Mouse (Mus musculus): ENCODE measurements around the gene Rxra. TPM values are rescaled to one million over a fixed set of nuclear protein-coding genes. Genes with fewer than 3 reads are reported as not detected.
A peak's percentile ranks its signal among the peaks of the same experiment; 100 is the strongest.

The Rxra gene
- total and polyA plus RNA-seq, 2 experiments, result 108 to 313 TPM

DNA sequence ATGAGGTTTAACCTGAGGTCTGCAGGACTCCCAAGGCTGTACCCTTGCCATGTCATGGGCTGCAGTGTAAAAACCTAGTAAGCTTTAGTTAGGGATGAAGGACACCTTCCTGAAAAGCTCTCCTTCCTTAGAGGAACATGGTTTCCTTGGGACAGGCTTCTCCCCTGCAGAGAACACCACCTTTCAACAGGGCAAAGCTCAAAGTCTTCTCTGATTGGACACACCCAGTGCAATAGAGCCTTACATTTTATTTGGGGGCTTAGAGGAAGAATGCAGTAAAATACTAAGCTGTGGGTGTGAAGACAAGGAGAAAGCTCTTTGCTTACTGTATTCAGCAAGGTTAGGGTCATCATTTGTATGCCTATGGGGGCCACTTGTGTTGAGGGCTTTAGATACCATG, 19.7 kb upstream of the Rxra start:
- H3K4me1 ChIP-seq (ENCODE audit: control insufficient read depth, insufficient read depth, low read length), result no peaks in the 10 kb centered on the region
- no peak overlapping the region for H3K9ac ChIP-seq (ENCODE audit: low read depth, low read length)
- no peak for DNase-seq (ENCODE audit: extremely low read depth, low read depth, low spot score)
- H3K36me3 ChIP-seq (ENCODE audit: control insufficient read depth, insufficient read depth, low read length), result no peaks in the 10 kb centered on the region
- no peaks in the 10 kb centered on the region for H3K79me2 ChIP-seq (ENCODE audit: control insufficient read depth, insufficient read depth, low read length)
- no peak overlapping the region for H3K27ac ChIP-seq (replicated peaks; ENCODE audit: insufficient read depth, low read depth, low read length)
- no peaks in the 10 kb centered on the region for H3K27me3 ChIP-seq (ENCODE audit: control insufficient read depth, insufficient read depth, low read length)
- no peak overlapping the region for H3K4me3 ChIP-seq (ENCODE audit: insufficient read depth, low read depth, low read length)
- TF ChIP-seq CTCF (IDR thresholded peaks at IDR 0.05; ENCODE audit: low read depth, low read length) (no peak), POLR2A (IDR thresholded peaks at IDR 0.05; ENCODE audit: extremely low read depth, insufficient read depth, low read length) (no peak)

DNA sequence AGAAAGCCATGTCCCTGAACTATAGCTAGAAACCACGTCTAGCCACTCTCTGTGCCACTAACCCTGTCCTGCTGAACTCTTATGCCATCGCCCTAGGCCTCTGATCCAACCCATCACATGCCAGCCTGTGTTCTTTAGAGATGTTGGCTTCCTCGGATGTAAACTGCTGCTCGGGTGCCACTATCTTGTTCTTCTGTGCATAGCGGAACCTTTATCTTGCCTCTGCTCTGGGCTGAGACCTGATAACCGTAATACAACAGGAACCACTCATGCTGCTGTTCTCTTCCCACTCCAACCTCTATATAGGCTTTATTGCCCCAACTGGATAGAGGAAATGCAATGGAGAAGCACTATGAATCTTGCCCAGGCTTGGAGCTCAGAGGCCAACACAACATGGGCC, 11.0 kb upstream of the Rxra start:
- no peak for DNase-seq (ENCODE audit: extremely low read depth, low read depth, low spot score)
- H3K79me2 ChIP-seq (ENCODE audit: control insufficient read depth, insufficient read depth, low read length), result no peaks in the 10 kb centered on the region
- no peak overlapping the region for H3K27ac ChIP-seq (replicated peaks; ENCODE audit: insufficient read depth, low read depth, low read length)
- H3K4me1 ChIP-seq (ENCODE audit: control insufficient read depth, insufficient read depth, low read length), result no peaks in the 10 kb centered on the region; the same call in 1 of the 2 replicates
- no peak overlapping the region for H3K9ac ChIP-seq (ENCODE audit: low read depth, low read length)
- TF ChIP-seq POLR2A (IDR thresholded peaks at IDR 0.05; ENCODE audit: extremely low read depth, insufficient read depth, low read length), result no peak
- no peak for TF ChIP-seq CTCF (IDR thresholded peaks at IDR 0.05; ENCODE audit: low read depth, low read length)
- H3K27me3 ChIP-seq (ENCODE audit: control insufficient read depth, insufficient read depth, low read length), result no peaks in the 10 kb centered on the region
- WGBS, result 85% methylated on average over 6 of the region's 6 CpGs
- H3K4me3 ChIP-seq (ENCODE audit: insufficient read depth, low read depth, low read length), result no peak overlapping the region
- H3K36me3 ChIP-seq (ENCODE audit: control insufficient read depth, insufficient read depth, low read length), result no peaks in the 10 kb centered on the region

DNA sequence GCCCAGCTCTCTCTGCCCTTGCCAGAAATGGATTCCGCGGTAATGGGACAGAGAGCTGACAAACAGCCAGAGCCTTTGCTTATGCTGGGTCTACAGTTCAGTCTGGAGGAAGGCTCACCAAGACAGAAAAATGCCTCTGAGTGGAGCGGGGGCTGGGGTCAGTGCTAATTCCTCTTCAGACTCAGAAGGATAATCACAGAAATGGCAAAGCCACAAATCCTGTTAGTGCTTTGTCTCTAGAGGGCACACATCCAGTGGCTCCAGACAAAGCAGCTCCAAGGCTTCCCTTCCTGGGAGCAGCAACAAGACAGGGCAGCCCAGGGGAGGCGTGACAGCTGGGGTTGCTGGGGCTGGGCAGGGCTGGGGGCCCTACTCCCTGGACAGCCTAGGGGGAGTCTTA, 9.5 kb upstream of the Rxra start:
- Histone ChIP-seq H3K79me2 (ENCODE audit: control insufficient read depth, insufficient read depth, low read length) (no peaks in the 10 kb centered on the region), H3K4me3 (ENCODE audit: insufficient read depth, low read depth, low read length) (no peak overlapping the region), H3K27ac (replicated peaks; ENCODE audit: insufficient read depth, low read depth, low read length) (no peak overlapping the region), H3K9ac (ENCODE audit: low read depth, low read length) (no peak overlapping the region), H3K36me3 (ENCODE audit: control insufficient read depth, insufficient read depth, low read length) (no peaks in the 10 kb centered on the region), H3K4me1 (ENCODE audit: control insufficient read depth, insufficient read depth, low read length) (peaks cover 3% of the 10 kb centered on the region; the same call in 1 of the 2 replicates), H3K27me3 (ENCODE audit: control insufficient read depth, insufficient read depth, low read length) (no peaks in the 10 kb centered on the region)
- no peak for DNase-seq (ENCODE audit: extremely low read depth, low read depth, low spot score)
- 84% methylated on average over 4 of the region's 4 CpGs for WGBS
- no peak for TF ChIP-seq CTCF (IDR thresholded peaks at IDR 0.05; ENCODE audit: low read depth, low read length)

DNA sequence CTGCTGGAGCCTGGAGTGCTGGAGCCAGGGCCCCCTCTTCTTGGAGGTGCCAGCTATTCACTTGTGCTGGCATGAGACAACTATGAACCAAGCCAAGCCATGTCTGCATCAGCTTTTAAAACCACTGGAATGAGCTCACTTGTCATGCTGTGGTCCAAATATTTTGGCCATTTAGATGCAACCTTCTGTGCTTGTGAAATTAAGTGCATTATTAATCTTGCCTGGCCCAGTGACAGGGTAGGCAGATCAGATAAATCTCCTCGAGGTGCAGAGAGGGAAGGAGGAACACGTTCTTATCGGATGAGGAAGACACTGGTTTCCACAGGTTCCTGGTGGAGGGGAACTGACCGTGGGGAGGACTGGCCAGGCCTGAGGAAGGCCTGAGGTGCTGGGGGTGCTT, 8.6 kb upstream of the Rxra start:
- Histone ChIP-seq H3K27ac (replicated peaks; ENCODE audit: insufficient read depth, low read depth, low read length) (no peak overlapping the region), H3K4me1 (ENCODE audit: control insufficient read depth, insufficient read depth, low read length) (peaks cover 10% of the 10 kb centered on the region), H3K9ac (ENCODE audit: low read depth, low read length) (no peak overlapping the region), H3K27me3 (ENCODE audit: control insufficient read depth, insufficient read depth, low read length) (no peaks in the 10 kb centered on the region), H3K79me2 (ENCODE audit: control insufficient read depth, insufficient read depth, low read length) (no peaks in the 10 kb centered on the region), H3K36me3 (ENCODE audit: control insufficient read depth, insufficient read depth, low read length) (no peaks in the 10 kb centered on the region), H3K4me3 (ENCODE audit: insufficient read depth, low read depth, low read length) (no peak overlapping the region)
- TF ChIP-seq CTCF (IDR thresholded peaks at IDR 0.05; ENCODE audit: low read depth, low read length) (no peak), POLR2A (IDR thresholded peaks at IDR 0.05; ENCODE audit: extremely low read depth, insufficient read depth, low read length) (no peak)
- 64% methylated on average over 4 of the region's 4 CpGs for WGBS
- DNase-seq (ENCODE audit: extremely low read depth, low read depth, low spot score), result no peak

DNA sequence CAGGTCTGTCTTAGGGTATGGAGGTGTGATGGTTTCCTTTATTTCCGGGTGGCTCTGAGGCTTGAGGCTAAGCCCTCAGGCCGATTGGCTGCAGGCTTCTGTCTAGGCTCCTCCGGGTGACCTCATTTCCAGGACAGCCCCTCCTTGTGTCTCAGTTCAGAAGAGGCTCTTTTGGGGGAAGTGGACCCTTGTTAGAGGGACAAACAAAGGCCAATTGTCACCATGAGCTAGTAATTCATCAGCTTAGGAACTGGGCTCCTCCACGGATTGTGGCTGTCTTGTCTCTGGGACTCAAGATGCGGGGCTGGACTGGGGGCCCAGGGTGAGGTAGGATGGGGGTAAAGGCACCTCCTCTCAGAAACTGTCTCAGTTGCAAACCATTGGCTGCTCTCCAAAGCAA, 5.5 kb upstream of the Rxra start:
- DNase-seq (ENCODE audit: extremely low read depth, low read depth, low spot score), result no peak
- Histone ChIP-seq H3K79me2 (ENCODE audit: control insufficient read depth, insufficient read depth, low read length) (no peaks in the 10 kb centered on the region), H3K4me3 (ENCODE audit: insufficient read depth, low read depth, low read length) (no peak overlapping the region), H3K4me1 (ENCODE audit: control insufficient read depth, insufficient read depth, low read length) (peaks cover 34% of the 10 kb centered on the region), H3K27me3 (ENCODE audit: control insufficient read depth, insufficient read depth, low read length) (no peaks in the 10 kb centered on the region), H3K36me3 (ENCODE audit: control insufficient read depth, insufficient read depth, low read length) (no peaks in the 10 kb centered on the region), H3K9ac (ENCODE audit: low read depth, low read length) (no peak overlapping the region), H3K27ac (replicated peaks; ENCODE audit: insufficient read depth, low read depth, low read length) (no peak overlapping the region)
- TF ChIP-seq CTCF (IDR thresholded peaks at IDR 0.05; ENCODE audit: low read depth, low read length) (no peak), POLR2A (IDR thresholded peaks at IDR 0.05; ENCODE audit: extremely low read depth, insufficient read depth, low read length) (no peak)
- 91% methylated on average over 5 of the region's 5 CpGs for WGBS

DNA sequence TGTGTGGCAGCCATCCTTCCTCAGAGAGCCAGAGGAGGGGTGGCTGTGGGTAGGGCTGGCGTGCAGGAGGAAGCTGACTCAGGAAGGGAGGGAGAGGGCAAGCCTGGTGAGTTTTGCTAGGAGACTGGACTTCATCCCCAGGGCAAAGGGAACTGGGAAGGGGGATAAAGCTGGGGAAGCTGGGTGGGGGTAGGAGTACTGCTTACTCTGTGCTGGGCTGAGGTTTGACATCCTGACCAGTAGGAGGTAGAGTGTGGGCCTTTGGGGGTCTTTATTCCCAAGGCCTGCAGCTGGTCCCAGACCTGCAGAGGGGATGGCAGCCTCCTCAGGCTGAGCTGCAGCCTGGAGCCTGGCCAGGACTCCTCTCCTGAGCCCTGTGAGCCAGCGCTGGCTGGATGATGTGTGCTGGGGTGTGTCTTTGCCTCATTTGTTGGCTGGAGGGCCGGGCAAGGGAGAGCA, 4.6 kb upstream of the Rxra start:
- DNase-seq (ENCODE audit: extremely low read depth, low read depth, low spot score), result peak; percentile 95
- peak overlapping the region; percentile 80 for H3K27ac ChIP-seq (replicated peaks; ENCODE audit: insufficient read depth, low read depth, low read length)
- no peaks in the 10 kb centered on the region; the same call in 1 of the 2 replicates for H3K79me2 ChIP-seq (ENCODE audit: control insufficient read depth, insufficient read depth, low read length)
- no peaks in the 10 kb centered on the region for H3K36me3 ChIP-seq (ENCODE audit: control insufficient read depth, insufficient read depth, low read length)
- no peak for TF ChIP-seq POLR2A (IDR thresholded peaks at IDR 0.05; ENCODE audit: extremely low read depth, insufficient read depth, low read length)
- TF ChIP-seq CTCF (IDR thresholded peaks at IDR 0.05; ENCODE audit: low read depth, low read length), result 0 out of 2 replicates have a peak, but pooled peaks have one; percentile 18
- peaks cover 34% of the 10 kb centered on the region for H3K4me1 ChIP-seq (ENCODE audit: control insufficient read depth, insufficient read depth, low read length)
- no peaks in the 10 kb centered on the region for H3K27me3 ChIP-seq (ENCODE audit: control insufficient read depth, insufficient read depth, low read length)
- H3K9ac ChIP-seq (ENCODE audit: low read depth, low read length), result peak overlapping the region; percentile 57
- H3K4me3 ChIP-seq (ENCODE audit: insufficient read depth, low read depth, low read length), result peak overlapping the region; percentile 1; the same call in 1 of the 2 replicates
- WGBS, result 26% methylated on average over 3 of the region's 3 CpGs

Measured in liver, adult 2 months (tissue).